Mouse (Mus musculus) thymus, postnatal 10 days (tissue): Measurements from ENCODE around the gene Tet3.

Experiments
- DNase-seq, 2 experiments: peaks; one replicate each; pipeline ENCODE4 v3.0.0; 2021; ENCODE audit warnings: low spot score in 2 of 2

The Tet3 gene

GRCm38 (mm10) chr6:83440510-83441258 is 18.2 kb downstream of the Tet3 start:
- DNase-seq: peak; percentile 36 to 59

GRCm38 (mm10) chr6:83440197-83440509 is 18.7 kb downstream of the Tet3 start:
- DNase-seq: no peak

GRCm38 (mm10) chr6:83439781-83440180 is 19.1 kb downstream of the Tet3 start:
- no peak for DNase-seq

- DNase-seq: no peak
These were observed 19.6 kb downstream of the Tet3 start for GRCm38 (mm10) chr6:83439119-83439767.

GRCm38 (mm10) chr6:83438584-83438983 is 20.3 kb downstream of the Tet3 start:
- DNase-seq: no peak

DNA sequence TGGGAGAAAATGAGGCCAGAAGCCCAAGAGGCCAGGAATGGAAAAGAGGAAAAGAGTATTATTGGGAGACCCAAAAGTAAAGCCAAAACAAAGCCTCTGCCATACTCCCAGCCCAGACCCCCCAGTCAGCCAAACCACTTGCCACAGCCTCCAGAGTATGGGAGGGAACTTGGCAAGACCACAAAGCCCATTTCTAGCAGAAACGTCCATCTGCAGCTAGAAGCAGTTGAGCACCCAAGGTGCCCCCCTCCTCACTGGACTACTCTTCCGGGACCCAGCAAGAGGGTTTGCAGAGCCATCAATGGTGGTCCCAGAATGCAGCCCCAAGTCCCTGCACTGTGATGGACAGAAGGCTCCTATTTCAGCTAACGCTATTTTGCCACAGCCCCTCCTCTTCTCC is 21.1 kb downstream of the Tet3 start:
- no peak for DNase-seq

- DNase-seq: no peak
These were observed 21.7 kb downstream of the Tet3 start for GRCm38 (mm10) chr6:83437225-83437624.

GRCm38 (mm10) chr6:83436547-83436946 is 22.3 kb downstream of the Tet3 start:
- DNase-seq: no peak

DNA sequence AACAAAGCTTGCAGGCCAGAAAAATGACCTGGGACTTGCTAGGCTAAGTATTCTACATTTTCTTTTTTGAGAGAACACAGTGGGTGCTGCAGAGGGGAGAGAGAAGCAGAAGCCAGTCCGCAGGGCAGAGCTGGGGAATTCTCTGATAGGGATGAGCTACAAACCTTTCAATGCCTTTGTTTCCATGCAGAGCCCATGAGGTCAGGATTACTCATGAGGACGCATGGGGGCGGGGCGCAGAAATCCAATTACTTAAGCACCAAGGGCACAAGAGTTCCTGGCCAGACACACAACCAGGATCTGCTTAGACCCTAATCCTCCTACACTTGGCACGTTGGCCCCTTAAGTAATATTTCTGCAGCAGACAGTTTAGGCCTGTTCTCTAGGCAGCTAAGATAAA is 23.7 kb downstream of the Tet3 start:
- DNase-seq: no peak

GRCm38 (mm10) chr6:83433546-83433945 is 25.3 kb downstream of the Tet3 start:
- DNase-seq: no peak

GRCm38 (mm10) chr6:83432966-83433365 is 25.9 kb downstream of the Tet3 start:
- DNase-seq: no peak

DNA sequence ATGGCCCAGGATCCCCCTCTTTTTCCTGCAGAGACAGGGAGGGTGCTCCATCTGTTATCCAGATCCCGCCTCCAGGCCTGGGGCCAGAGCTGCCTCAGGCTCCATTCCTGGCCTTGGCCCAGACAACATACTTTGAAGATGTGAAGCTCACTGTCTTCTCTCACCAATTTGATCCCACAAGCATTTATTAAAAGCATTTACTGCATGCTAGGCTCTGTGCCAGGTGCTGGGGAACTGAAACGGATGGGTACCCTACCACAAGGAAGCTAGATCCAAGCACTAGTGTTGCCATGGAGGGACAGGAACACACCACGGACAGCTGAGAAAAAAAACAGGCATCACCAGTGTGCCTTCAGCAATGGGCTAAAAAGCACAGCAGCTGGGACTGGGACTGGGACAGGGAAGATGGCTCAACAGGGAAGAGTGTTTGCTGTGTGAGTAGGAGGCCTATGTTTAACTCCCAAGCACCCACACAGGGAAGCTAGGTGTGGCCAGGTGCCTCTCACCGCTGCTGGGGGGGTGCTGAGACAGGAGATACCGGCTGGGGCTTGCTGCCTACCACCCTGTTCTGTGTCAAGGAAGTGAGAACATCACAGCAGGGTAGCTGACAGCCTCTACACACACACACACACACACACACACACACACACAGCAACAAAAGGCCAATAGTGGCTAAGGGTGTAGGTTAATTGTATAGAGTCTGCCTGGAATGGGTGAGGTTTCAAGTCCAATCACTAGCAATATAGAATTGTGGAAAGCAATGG is 30.7 kb downstream of the Tet3 start:
- no peak for DNase-seq

- DNase-seq: no peak
These were observed 31.4 kb downstream of the Tet3 start for GRCm38 (mm10) chr6:83427512-83427911.

GRCm38 (mm10) chr6:83426576-83426975 is 32.3 kb downstream of the Tet3 start:
- no peak for DNase-seq

- DNase-seq: no peak
These were observed 34.9 kb downstream of the Tet3 start for GRCm38 (mm10) chr6:83424053-83424404.

DNA sequence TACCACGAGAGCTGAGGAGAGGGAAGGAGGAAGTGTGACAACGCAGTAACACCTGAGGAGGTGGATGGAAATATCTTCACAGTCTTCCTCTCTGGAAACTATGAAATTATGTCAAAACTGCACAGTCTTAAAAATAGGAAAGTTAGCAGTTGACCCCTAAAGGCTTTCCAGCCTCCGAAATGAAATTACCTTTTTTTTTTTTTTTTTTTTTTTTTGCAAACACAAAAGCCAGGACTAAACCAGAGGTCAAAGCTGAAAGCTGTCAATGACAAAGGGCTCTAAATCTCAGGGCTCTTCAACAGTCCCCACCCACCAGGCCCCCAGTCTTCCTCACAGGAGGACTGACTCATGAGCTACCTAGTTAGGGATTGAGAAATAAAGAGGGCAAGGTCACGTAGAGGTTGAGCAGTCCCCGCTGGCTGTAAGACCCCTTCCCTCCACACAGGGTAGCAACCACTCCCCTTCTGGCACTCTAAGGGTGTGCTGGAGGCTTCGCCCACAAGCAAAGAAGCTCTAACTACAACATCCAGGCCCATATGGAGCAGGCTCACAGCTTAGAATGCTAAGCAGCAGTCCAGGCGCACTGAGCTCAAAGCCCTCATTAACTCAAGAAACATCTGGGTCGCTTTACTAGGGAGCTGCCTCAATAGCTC is 35.4 kb downstream of the Tet3 start:
- no peak for DNase-seq

DNA sequence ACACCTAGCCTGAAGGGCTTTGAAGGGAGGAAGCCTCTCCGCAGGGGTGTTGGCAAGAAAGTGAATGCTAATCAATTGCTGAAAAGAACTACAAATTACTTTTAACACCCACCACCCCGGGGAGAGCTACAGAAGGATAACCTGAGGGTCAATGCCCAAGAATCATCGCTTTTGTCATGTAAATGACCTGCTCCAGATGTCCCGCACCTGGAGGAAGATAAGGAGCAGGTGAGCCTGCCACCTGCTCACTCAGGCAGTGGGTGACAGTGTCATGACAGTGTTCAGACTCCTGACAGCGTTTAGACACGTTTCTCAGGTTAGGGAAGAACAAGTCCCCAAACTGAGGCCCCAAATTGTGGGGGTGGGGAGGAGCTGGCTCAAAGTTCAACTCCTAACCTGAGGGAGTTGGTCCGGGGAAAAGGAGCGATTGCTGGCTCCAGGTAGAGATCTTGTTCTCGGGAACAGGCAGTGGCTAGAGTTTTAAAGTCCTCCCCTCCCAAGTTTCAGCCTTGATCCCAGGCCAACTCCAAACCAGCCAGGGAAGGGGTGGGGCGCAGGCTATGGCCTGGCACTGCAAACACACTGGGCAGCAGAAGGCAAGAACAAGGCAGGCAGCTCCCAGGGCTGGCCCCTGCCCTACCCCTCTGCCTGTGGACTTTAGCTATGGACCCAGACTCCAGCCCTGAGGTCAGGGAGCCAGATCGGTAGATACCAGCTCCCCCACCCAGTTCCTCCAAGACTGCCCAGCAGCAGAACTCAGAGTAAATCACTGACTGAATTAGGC is 36.8 kb downstream of the Tet3 start:
- no peak for DNase-seq

DNA sequence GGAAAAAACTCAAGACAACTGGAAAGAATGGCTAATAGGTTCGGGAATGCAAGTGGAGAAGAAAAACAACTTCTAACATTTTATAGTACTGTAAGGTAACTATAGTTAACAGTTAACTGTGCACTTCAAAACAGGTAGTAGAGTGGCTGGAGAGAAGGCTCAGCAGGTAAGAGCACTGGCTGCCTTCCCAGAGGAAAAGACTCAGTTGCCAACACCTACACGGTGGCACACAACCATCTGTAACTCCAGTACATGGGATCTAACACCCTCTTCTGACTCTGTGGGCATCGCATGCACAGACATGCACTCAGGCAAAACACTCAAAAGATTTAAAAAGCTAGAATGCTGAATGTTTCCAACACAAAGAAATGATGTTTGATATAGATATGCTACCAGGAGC is 39.4 kb downstream of the Tet3 start:
- DNase-seq: no peak

GRCm38 (mm10) chr6:83417531-83417930 is 41.4 kb downstream of the Tet3 start:
- peak in 1 of 2 experiments; percentile 22 for DNase-seq

DNA sequence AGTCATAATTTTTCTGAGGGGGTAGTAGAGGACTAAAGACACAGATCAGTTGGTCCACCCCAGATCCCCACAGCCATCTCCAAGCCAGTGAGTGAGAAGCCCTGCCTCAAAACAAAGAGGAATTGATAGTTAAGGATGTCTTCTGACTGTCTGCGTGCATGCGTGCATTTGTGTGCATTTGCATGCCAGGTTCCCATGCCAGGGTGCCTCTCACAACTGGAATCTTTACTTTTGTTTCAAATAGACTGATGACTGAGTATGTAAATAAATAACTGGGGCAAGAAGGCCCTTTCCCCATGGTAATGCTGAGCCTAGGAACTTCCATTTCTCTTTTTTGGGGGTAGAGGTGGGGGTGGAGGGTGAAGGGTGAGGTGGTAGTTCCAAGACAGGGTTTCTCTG is 41.8 kb downstream of the Tet3 start:
- no peak for DNase-seq

- DNase-seq: peak; percentile 25 to 39
These were observed 42.4 kb downstream of the Tet3 start for GRCm38 (mm10) chr6:83416261-83417103.
